Mouse (Mus musculus) spleen, adult 2 months (tissue): Measurements from ENCODE around the gene Rhoc.

ENCODE experiments used
- CTCF ChIP-seq: fragments of 200-500 bp; IDR thresholded peaks from 2 replicates; pipeline ENCODE4 v1.5.1; 2011; ENCODE audit warnings: mild to moderate bottlenecking, inconsistent platforms; ENCODE audit not compliant: insufficient read depth, insufficient read length, insufficient replicate concordance; ENCODE audit errors: extremely low read depth
- POLR2A ChIP-seq: fragments of 200-500 bp; IDR thresholded peaks from 2 replicates; pipeline ENCODE4 v1.6.1; 2011; ENCODE audit warnings: low read depth, low read length, inconsistent platforms

GRCm38 (mm10) chr3:104822413-104822812 is 34.2 kb downstream of the Rhoc start:
- TF ChIP-seq CTCF (no peak), POLR2A (no peak)
